Mouse (Mus musculus): ENCODE results near the gene Itgam.
"Not testable (repeated sequence)": the region's sequence is repeated elsewhere in the genome, so short reads cannot be mapped to it uniquely, and the experiment has no call there.

DNA sequence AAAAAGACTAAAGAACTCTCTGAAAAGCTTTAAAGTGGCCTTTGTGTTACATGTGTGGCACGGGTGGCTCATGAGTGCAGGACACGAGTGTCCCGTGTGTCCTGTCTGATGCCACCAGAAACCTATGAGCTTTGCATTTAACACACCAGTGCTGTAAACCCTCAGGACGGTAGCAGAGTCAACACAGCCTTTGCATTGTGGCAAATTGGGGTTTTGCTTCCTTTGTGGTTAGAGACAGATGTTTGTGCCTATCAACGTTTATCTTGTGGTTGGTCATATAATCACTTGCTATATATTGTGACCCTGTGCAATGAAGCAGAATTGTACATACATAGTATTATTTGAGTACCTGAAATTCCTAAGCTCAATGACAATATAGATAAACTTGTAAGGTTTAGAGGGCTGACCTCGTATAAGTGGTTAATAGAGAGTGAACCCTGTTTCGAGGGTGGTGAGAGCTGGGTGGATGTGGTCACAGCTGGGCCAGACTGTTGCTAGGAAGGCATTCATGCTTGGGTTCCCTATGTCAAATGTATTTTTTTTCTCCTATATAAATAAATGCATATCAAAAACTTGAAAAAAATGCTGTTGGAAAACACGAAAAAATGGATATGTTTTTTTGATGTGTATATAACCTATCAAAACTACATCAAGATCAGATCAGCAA is 96.4 kb downstream of the Itgam start:
- not testable (repeated sequence) for TF ChIP-seq ZC3H11A (IDR thresholded peaks at IDR 0.05; ENCODE audit: borderline replicate concordance, low read depth, low read length); HCFC1 (IDR thresholded peaks at IDR 0.05; ENCODE audit: borderline replicate concordance, insufficient read depth, low read length)
